Mouse (Mus musculus) thymus, adult 2 months (tissue): Measurements from ENCODE around the gene Rbm20.

Experiments
- CTCF ChIP-seq: fragments of 200-500 bp; IDR thresholded peaks from 2 replicates; pipeline ENCODE4 v1.5.1; 2012; ENCODE audit warnings: mild to moderate bottlenecking, control low read depth, low read length, moderate library complexity, borderline replicate concordance; ENCODE audit not compliant: control insufficient read depth, poor library complexity, insufficient read depth; ENCODE audit errors: extremely low read depth
- POLR2A ChIP-seq: fragments of 200-500 bp; IDR thresholded peaks from 2 replicates; pipeline ENCODE4 v1.6.1; 2012; ENCODE audit warnings: mild to moderate bottlenecking, low read length, control low read depth, moderate library complexity; ENCODE audit not compliant: control insufficient read depth, poor library complexity, insufficient read depth; ENCODE audit errors: extremely low read depth

- no peak for TF ChIP-seq CTCF
- no peak for TF ChIP-seq POLR2A
Measured at GRCm38 (mm10) chr19:53871502-53871901, 194.4 kb downstream of the Rbm20 start.
